Mouse (Mus musculus) layer of hippocampus, postnatal 25 days (tissue): ENCODE data around the gene Bsn. TPM values are rescaled to one million over a fixed set of nuclear protein-coding genes. Genes with fewer than 3 reads are reported as not detected.

ENCODE experiments used
- DNase-seq, 2 experiments: peaks; one replicate each; pipeline ENCODE4 v3.0.0; 2022; ENCODE audit warnings: mixed read lengths in 2 of 2, low spot score in 1 of 2; ENCODE audit errors: extremely low spot score in 1 of 2
- total RNA-seq, 2 experiments: library from RNA; stranded (reverse); gene quantifications; 2 replicates each; pipeline ENCODE4 v1.2.3; 2021

Bsn gene
- total RNA-seq, 2 experiments from 2014 or later = 190 to 242 TPM

DNA sequence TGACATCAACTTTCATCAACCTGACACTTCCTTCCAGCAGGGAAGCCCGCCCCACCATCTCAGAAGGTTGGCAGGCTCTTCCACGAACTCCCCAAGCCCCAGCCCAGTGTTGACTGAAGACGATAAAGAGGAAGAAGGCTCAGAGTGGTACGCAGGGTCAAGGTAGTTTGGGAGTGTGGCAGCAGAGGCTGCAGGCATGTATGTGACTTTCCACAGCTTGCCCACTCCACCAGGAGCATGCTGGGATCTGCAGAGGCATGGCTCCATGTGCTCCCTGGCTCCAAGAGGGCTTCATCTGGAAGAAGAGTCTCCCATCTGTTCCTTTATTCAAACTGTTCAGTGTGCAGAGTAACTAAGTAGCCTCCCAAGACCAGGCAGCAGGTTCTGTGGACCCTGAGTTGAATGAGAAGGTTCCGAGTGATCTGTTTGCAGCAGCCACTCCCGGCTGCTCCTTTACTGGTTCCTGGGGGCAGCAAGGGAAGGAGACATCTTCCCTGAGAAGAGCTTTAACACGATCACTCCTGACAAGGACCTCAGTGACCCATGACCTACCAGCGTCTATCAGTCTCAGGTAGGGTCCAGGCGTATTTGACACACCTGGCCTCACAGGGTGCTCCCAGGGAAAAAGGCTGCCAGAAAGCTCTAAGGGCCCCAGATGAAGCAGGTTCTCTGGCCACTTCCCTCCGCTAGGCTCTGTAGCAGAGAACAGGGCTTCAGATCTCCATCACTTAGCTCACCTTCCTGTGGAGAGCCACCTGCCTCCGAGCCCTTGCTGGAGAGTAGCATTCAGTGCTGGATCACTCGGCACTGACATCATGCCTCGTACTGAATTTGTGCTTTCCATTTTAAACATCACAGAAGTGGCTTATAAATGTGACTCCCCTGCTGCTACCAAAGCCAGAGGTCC is 60.9 kb downstream of the Bsn start:
- DNase-seq = no peak

DNA sequence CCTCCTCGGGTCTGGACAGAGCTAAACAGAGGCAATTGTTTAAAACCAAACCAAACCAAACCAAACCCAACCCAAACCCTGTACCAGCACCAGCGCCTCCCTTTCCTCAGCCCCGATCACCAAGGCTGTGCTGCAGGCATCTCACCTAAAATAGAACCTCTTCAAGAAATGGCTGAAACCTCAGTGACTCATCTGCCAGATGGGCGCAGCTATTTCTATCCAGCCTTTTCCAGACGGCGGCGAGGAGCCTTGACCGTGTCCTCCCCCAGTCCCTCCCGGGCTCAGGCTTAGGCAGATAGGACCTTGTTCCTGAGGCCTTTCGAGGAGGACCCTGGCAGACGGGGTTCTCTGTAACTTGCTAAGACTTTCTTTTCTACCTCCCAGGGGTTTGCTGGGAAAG is 61.9 kb downstream of the Bsn start:
- no peak for DNase-seq

DNA sequence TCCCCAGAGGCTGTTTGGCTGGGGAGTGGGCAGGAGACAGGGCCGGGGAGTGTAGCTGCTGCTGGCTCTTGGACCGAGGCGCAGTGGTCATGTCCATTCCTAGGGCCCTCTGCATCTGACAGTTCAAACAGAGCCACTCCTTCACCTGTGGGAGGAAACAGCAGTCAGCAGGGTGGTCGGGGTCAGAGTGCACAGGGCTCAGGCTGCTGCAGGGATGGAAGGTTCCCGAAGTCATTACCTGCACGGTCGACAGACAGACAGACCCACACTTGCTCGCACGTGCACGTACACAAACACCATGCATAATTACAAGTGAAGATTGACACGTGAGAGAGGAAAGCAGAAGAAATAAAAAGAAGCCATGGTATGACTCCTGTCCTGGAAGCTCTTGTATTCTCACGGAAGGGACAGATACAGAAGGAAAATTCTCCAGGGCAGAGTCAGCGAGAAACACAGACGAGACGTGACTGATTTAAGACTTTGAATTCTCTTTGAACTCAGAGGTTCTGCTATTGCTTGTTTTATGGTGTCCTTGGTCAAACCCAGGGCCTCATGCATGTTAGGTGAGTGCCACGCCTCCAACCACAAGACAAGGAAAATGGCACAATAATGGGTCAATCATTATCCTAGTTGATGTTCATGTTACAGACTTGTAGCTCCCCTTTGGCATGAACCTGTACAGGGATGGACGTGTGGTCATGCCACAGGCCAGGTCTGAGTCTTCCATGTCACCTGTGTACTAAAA is 63.6 kb downstream of the Bsn start:
- DNase-seq = no peak

DNA sequence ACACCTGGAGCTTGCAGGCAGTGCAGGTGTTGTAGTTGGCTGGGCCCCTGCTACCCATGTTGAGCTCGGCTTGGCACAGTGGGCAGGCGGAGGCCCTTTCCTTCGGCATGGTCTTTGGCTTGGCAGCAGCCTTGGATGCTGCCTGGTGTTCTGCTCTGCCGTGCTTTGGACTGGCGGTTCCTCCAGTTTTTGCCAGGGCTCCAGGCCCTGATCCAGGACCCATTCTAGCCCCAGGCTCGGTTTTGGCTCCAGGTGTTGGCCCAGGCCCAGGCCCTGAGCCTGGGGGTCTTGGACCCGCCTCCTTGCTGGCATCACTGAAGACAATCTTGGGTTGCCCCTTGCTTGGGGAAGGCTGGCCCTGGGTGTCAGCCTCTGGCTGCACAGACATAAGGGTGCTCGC is 64.5 kb downstream of the Bsn start:
- DNase-seq = no peak

DNA sequence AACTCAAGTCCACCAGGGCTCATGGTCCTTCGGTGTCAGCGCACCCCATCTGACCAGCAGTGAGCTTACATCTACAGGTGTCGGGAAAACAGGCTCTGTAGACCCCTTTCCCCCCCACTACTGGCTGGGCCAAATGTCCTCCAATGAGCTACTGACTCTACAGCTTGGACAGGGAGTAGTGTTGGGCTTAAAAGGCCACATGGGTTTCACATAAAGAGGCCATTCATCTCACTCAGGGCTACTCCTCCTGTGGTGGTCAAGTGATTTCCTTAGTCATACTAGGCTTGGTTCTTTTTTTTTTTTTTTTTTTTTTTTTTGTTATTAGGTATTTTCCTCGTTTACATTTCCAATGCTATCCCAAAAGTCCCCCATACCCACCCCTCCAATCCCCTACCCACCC is 66.3 kb downstream of the Bsn start:
- no peak for DNase-seq

DNA sequence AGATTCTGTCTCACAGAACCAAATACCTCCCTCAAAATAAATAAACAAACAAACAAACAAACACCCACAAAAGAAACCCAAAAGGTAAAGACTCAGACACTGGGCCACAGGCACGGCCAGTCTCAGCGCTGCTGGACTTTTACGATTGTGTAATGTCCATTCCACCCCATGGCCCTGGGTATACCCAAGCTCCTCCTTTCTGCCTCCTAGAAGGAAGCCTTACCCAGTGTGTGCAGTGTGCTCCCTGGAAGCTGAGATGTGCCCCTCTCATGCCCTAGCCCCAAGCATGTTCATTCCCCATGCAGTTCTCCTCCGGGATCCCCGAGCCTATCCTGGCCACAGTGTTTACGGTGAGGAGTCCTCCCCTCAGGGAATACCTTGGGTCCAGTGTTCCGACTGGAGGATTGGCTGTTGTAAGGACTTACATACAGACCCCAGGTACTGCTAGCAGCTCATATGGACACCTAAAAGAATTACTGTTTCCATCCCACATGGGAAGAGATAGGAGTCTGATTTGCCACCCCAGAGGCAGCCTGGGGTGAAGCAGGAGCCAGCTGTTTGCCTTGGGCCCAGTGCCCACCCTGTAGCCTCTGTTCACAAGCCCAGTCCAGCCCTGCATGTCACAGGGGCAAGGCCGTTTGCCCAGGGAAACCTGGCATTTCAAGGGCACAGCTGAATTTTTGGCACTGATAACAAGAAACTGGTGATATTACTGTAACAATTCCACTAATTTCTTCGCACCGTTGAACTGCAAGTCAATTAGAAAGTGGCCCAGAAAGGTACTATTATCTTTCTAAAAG is 68.8 kb downstream of the Bsn start:
- no peak for DNase-seq

DNA sequence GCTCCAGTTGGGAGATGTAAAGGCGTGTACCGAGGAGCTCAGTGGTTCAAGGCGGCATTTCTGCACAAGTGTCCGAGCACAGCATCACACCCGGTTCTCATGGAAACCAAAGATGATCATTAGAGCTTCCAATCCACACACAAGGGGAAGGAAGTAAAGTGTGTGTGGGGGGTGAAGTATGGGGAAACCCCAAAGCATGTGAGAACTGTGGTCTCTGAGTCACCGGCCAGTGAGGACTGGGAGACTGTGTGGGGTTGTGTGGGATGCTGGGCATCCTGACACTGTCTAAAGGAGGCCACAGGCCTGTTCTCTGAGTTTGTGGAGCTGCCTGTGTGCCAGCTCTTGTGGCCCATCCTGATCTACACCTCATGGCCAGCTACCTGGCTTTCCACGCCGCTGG is 69.5 kb downstream of the Bsn start:
- no peak for DNase-seq

DNA sequence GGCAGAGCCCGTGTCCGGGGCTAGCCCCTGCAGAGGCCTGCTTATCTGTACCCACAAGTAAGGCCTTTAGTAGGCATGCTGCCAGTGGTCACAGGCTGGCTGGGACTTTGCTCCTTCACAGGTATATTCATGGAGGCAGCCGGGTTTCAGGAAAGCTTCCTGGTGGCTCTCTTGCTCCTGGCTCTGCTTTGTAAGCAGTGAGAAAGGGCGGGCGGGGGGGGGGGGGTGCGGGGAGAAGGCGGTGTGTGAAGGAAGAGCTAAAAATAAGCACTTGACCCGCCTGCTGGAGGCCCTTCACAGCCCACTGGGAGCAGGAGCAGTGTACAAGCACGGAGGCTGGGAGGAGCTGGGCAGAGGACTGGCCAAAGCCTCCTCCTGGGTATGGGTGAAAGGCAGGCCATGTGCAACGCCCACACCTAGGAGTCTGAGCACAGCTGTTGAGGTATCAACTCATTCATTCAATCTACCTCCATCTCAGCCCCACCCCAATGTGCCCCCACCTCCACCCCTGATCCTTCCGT is 70.2 kb downstream of the Bsn start:
- DNase-seq = no peak

DNA sequence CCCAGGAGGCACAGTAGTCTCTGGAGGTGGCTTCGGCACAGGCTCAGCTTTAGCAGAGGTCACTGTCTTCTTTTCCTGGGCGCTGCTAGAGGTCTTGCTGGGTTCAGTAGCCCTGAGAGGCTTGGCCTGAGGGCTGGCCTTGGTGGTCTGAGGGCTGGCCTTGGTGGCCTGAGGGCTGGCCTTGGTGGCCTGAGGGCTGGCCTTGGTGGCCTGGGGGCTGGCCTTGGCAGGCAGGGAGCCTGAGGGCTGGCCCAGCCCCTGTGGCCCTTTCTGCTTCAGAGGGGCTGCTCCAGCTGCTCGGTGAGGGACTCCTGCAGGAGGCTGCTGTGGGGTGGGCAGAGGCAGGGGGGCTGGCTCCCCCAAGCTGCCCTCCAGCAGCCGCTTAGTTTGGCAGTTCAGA is 73.0 kb downstream of the Bsn start:
- no peak for DNase-seq

DNA sequence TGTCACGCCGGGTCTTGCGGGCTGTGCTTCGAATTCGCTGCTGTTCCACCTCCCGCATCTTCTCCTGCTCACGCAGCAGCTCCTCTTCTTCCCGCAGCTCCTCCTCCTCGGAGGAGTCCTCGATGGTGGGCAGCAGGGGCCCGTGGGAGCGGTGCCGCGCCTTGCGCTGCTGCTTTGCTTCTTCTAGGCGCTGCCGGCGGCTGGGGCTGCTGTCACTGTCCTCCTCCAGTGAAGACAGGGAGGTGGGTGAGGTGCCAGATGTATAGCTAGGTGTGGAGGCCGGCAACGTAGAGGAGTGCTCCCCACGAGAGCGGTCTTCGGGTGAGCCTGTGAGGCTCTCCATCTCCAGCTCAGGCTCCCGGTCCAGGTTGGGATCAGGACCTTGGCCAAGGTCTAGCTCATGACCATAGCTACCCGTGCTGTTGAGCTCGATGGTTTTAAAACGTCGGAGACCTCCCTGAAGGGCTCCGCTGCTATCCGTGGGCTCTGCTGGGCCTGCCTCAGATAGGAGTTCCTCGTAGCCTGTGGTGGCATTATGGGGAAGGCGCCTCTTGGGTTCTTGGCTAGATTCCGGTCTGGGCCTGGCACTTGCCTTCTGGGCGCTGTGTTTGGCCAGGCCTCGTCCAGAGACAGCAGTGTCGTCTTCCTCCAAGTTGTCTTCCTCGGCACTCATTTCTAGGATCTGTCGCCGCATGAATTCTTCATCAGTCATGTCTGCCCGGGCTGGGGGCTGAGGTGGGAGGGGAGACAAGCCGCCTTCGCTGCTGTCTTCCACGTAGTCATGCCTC is 74.7 kb downstream of the Bsn start:
- DNase-seq = no peak

DNA sequence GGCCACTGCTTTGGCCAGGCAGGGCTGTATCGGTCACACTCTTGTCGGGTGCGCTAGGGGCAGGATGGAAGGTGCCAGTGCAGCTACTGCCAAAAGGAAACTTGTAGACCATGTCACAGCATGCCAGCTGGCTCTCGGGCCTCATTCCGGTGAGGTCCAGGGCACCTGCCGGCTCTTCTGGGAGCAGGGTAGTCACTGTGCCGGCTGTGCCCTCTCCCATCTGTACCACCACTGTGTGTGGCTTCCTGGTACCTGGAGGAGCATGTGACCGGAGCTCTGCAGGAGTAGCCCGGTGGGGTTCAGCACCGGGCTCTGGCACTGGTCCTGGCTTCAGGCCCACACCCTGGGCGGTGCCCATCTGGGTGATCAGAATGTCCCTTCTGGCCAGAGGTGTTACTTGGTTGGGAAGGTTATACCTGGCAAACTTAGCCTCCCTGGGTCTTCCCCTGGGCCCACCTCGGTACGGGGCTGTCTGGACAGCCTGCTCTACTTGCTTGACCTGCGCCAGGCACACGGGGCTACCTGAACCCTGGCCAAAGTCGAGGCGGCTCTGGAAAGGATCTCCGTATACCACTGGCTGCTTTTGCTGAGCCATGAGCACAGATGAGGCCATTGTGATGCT is 77.4 kb downstream of the Bsn start:
- no peak for DNase-seq

DNA sequence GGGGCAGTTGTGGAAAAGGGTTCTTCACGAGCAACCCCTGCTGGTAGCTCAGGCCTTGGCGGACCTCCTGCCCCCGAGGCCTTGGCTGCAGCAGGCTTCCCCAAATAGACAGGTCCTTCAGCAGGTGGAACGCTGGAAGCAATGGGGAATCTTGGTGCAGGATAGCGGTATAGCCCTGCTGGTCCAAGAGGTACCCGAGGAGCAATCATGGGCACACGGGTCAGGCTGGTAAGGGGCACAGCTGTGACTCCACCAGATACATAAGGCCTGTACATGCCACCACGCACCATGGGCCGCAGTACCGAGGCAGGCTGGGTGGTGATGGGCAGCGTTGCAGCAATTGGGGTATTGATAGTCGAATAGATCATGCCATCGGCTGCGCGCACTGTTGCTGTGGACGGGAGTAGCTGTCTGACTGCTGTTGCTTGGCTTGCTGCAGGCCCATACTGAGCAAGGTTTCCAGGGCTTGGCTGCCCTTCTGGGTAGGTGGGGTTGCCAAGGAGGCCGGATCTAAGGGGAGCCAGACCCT is 78.5 kb downstream of the Bsn start:
- DNase-seq = no peak

DNA sequence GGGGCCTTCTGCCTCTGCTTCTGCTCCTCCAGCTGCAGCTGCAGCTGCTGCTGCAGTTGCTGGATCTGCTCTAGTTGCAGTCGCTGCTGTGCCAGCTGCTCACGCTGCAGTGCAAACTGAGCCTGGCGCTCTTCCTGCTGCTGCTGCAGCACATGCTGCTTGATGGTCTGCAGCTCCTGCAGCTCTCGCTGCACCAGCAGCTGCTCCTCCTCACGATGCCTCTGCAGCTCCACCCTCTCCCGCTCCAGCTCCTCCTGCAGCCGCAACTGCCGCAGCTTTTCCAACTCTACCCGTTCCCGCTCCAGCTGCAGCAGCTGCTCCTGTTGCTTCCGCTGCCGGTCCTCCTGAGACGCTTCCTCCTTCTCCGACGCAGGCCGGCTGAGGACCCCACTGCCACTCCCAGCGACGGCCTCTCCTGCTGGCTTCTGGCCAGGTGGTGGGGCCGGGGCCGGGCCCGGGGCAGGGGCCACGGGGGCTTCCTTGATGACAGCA is 79.0 kb downstream of the Bsn start:
- DNase-seq = no peak

DNA sequence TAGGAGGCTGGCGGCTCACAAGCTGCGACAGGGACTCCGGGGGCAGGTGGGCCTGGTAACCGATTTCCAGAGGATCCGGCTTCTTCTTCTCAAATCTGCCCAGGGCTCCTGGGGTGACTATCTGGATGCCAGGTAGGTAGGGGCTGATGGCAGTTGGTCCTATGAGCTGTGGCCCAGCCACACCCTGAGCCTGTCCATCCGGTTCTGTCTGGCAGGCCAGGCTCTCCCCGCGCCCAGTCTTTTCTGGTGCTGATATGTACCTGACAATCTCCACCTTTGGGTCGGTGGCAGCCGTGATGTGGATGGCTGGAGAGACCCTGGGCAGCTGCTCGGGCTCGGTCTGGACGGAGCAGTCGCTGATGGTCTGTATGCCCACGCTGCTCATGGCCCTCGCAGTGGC is 80.0 kb downstream of the Bsn start:
- DNase-seq = no peak

DNA sequence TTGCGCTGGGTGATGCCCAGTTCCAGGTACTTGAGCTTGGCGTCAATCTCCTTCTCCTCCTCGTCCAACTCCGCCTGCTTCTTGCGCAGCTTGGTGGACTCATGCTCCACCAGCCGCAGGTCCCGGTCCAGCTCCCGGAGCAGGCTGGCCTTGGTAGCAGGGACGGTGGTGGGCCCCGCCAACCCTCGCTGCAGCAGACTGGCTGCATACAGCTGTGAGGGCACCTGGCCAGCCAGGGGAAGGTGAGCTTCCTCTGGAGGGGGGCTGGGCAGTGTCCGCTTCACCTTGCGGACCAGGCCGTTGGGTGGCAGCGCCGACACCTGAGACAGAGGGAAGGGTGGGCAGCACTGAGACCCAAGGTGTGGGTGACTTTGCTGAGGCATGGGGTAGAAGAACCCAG is 82.3 kb downstream of the Bsn start:
- DNase-seq = no peak

DNA sequence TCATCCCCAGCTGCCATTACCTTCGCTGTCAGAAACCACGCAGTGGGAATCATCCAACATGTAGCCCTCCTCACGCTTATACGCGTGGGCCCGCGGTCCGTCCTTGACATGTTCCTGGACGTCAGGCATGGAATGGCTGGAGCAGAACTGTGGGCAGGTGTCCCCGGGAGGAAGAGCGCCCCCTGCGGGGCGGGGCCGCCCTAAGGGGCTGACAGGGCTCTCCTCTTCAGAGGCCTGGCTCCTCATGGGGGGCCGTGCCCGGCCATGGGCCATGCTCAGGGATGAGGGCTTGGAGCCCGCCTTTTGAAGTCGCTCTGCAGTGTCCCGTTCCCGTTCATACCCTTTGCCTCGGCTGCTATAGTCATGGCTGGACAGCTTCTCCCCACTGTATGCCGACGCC is 84.1 kb downstream of the Bsn start:
- DNase-seq = no peak

DNA sequence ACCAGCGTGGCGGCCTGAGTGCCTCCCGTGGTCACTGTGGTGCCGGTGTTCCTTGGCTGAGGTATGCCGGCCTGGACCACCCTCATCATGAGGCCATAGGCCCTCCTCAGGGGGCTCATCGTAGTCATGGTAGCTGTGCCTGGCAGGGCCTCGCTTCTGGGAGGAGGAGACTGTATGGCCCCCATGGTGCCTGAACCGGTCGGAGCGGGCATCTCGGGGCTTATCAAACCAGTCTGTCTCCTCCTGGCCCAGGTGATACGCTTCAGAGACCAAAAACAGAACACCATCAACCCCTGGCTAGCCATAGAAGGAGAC is 84.7 kb downstream of the Bsn start:
- DNase-seq = no peak

DNA sequence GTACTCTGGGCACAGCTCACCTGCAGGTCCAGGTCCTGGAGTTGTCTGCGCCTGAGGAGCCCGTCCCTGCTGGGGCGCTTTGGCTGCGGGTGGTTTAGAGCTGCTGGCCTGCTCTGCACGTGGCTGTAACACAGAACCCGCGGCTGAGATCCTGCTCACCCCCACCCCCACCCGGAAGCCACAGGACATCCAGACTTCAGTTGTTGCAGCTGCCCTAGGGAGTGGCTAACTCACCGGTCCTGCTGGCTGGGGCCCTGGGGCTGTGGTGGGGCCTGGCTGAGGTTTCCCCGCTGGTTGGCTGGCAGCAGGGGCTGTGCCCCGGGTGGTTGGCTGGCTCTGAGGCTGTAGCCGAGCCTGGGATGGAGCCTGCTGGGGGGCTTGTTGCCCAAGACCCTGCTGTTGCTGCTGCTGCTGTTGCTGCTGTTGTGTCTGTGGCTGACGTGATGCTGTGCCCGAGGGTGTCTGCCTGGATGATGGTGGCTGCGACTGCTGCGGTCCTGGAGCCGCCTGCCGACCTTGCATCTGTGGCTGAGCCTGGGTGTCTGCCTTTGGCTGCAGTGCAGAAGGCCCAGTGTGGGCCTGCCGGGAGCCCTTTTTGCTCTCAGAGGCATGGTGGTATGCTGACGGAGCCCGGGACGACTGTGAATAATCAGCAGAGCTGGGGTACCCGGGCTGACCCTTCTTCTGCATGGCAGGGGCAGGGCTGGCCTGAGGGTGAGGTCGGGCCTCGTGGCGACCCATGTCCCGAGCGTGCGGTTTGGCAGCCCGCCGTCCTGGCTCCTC is 85.2 kb downstream of the Bsn start:
- DNase-seq = no peak

DNA sequence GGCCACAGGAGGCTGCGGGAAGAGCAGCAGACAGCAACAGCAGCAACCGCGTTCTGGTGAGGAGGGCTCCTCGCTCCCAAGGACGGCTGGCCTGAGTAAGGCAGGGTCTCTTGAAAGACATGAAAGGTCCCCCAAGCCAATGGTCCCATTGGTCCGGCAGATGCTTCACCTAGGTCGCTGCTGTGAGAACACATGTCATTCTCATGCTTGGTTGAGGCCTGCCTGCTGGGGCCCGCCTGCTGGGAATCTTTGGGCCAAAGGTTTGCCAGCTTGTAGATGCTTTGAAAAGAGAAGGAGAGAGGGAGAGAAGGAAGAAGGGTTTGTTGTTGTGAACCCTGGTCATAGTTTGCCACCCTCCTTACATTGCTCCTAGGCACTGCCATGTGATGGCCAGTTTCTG is 90.6 kb downstream of the Bsn start:
- DNase-seq = no peak
